Mouse (Mus musculus) adrenal gland, postnatal 25 days (tissue): ENCODE measurements at regions not wholly inside any gene's neighbourhood (a gene's known extent, or its start where the extent isn't known, plus 50 kb on each side); places are given as distances from the start of the nearest gene placed in this dataset.
A peak's percentile ranks its signal among the peaks of the same experiment; 100 is the strongest.

Source experiments
- DNase-seq: peaks from one replicate; pipeline ENCODE4 v3.0.0; 2021; ENCODE audit warnings: mixed read lengths

GRCm38 (mm10) chr3:20590143-20590542 is 223.2 kb upstream of the Agtr1b start:
- no peak for DNase-seq

GRCm38 (mm10) chr3:20551563-20551962 is 184.6 kb upstream of the Agtr1b start:
- DNase-seq, result no peak

- DNase-seq, result no peak
Measured at GRCm38 (mm10) chr3:20543991-20544390, 177.0 kb upstream of the Agtr1b start.

- DNase-seq, result no peak
Measured at GRCm38 (mm10) chr3:20538492-20539004, 171.6 kb upstream of the Agtr1b start.

- peak; percentile 5 for DNase-seq
Measured at GRCm38 (mm10) chr3:20520738-20521137, 153.8 kb upstream of the Agtr1b start.

GRCm38 (mm10) chr3:20509192-20509591 is 142.2 kb upstream of the Agtr1b start:
- peak; percentile 89 for DNase-seq

- peak; percentile 43 for DNase-seq
Measured at GRCm38 (mm10) chr3:20505546-20505945, 138.6 kb upstream of the Agtr1b start.
